Mouse (Mus musculus): Measurements from ENCODE around the gene Gm28044. TPM values are rescaled to one million over a fixed set of nuclear protein-coding genes. Genes with fewer than 3 reads are reported as not detected.
"Not testable (repeated sequence)": the region's sequence is repeated elsewhere in the genome, so short reads cannot be mapped to it uniquely, and the experiment has no call there.

The Gm28044 gene
- total RNA-seq (2015; ENCODE audit: low replicate concordance) (11.7 TPM in 1 of 2 replicates, not detected in the other), total RNA-seq (2017; ENCODE audit: low replicate concordance) (not detected in 2 replicates)

- ATAC-seq (replicated peaks; ENCODE audit: low FRiP score, poor library complexity, severe bottlenecking): peak; percentile 90
Observed at GRCm38 (mm10) chr13:67360131-67360744, at the start of gene Gm28044, which contains the start of gene Zfp953. Gene Gm28044, minus strand, starts transcription at chr13:67360536. Gene Zfp953, minus strand, starts transcription at chr13:67360605.

- peak; percentile 49; the same call in 1 of the 2 replicates for ATAC-seq (replicated peaks; ENCODE audit: low FRiP score, poor library complexity, severe bottlenecking)
Observed at GRCm38 (mm10) chr13:67399183-67399903, 39.0 kb upstream of the Gm28044 start, which contains the start of gene Zfp429. Gene Zfp429, minus strand, starts transcription at chr13:67399819.

GRCm38 (mm10) chr13:67376255-67376654 is 15.9 kb upstream of the Gm28044 start:
- not testable (repeated sequence) for ATAC-seq (replicated peaks; ENCODE audit: low FRiP score, poor library complexity, severe bottlenecking)

- ATAC-seq (replicated peaks; ENCODE audit: low FRiP score, poor library complexity, severe bottlenecking): peak; percentile 80
Observed at GRCm38 (mm10) chr13:67375050-67375911, 14.9 kb upstream of the Gm28044 start, which contains the start of the genes Gm28041 and Zfp456. Gene Gm28041, minus strand, starts transcription at chr13:67375733. Gene Zfp456, minus strand, starts transcription at chr13:67375810.

- no peak for ATAC-seq (replicated peaks; ENCODE audit: low FRiP score, poor library complexity, severe bottlenecking)
Observed at GRCm38 (mm10) chr13:67351854-67352253, 8.5 kb downstream of the Gm28044 start.

GRCm38 (mm10) chr13:67343422-67343821 is 16.9 kb downstream of the Gm28044 start:
- no peak for ATAC-seq (replicated peaks; ENCODE audit: low FRiP score, poor library complexity, severe bottlenecking)

- 0 out of 2 replicates have a peak, but pooled peaks have one; percentile 39 for ATAC-seq (replicated peaks; ENCODE audit: low FRiP score, poor library complexity, severe bottlenecking)
Observed at GRCm38 (mm10) chr13:67332877-67333276, 27.5 kb downstream of the Gm28044 start.

GRCm38 (mm10) chr13:67332019-67332724 is 28.2 kb downstream of the Gm28044 start, which contains the start of gene Zfp595:
Gene Zfp595, minus strand, starts transcription at chr13:67332570.
- ATAC-seq (replicated peaks; ENCODE audit: low FRiP score, poor library complexity, severe bottlenecking): peak; percentile 98

- no peak for ATAC-seq (replicated peaks; ENCODE audit: low FRiP score, poor library complexity, severe bottlenecking)
Observed at GRCm38 (mm10) chr13:67306718-67307117, 53.6 kb downstream of the Gm28044 start.

GRCm38 (mm10) chr13:67305822-67306672 is 54.3 kb downstream of the Gm28044 start, which contains the start of gene Zfp457:
Gene Zfp457, minus strand, starts transcription at chr13:67306485.
- ATAC-seq (replicated peaks; ENCODE audit: low FRiP score, poor library complexity, severe bottlenecking): peak; percentile 93

- no peak for ATAC-seq (replicated peaks; ENCODE audit: low FRiP score, poor library complexity, severe bottlenecking)
Observed at GRCm38 (mm10) chr13:67278314-67278713, 82.0 kb downstream of the Gm28044 start, which contains the start of gene Zfp458. Gene Zfp458, minus strand, starts transcription at chr13:67278466.

- ATAC-seq (replicated peaks; ENCODE audit: low FRiP score, poor library complexity, severe bottlenecking): not testable (repeated sequence)
Observed at GRCm38 (mm10) chr13:67269383-67270065, 90.8 kb downstream of the Gm28044 start.

- peak; percentile 87 for ATAC-seq (replicated peaks; ENCODE audit: low FRiP score, poor library complexity, severe bottlenecking)
Observed at GRCm38 (mm10) chr13:67268568-67269369, 91.6 kb downstream of the Gm28044 start.
